Mouse (Mus musculus) embryo, embryonic 11 days (tissue): ENCODE data around the gene Pnp2.
"Not testable (repeated sequence)": the region's sequence is repeated elsewhere in the genome, so short reads cannot be mapped to it uniquely, and the experiment has no call there.

ENCODE experiments used
- DNase-seq: peaks from one replicate; pipeline ENCODE4 v3.0.0-alpha.2; 2015

Pnp2 gene

DNA sequence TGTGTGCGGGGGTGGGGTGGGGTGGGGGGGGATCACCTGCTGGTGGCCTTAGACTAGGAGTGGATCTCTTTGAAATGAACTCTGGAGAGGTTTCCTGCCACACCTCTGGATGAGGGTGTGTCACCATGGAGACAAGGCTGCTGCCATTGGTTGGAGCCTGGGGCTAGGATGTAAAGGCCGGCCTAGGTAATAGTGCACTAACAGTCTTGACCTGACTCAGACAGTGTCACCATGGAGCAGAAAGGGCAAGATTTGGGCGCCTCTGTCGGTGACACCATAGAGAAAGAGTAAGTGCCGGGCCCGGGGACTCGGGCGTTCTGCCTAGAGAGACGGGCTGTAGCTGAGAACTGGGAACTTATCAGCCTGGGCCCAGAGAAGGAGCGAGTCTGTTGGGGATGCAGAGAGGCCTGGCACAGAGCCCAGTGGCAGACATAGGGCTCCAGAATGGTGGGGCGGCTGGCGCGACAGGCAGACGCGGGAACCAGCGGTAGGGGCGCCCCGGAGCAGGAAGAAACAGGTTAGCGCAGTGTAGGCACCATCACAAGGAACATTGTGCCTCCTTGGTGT is at the start of gene Pnp2:
Gene Pnp2 (plus strand): TSS at position 51 of the 567 bp plus-strand sequence.
- DNase-seq = peak; percentile 31

DNA sequence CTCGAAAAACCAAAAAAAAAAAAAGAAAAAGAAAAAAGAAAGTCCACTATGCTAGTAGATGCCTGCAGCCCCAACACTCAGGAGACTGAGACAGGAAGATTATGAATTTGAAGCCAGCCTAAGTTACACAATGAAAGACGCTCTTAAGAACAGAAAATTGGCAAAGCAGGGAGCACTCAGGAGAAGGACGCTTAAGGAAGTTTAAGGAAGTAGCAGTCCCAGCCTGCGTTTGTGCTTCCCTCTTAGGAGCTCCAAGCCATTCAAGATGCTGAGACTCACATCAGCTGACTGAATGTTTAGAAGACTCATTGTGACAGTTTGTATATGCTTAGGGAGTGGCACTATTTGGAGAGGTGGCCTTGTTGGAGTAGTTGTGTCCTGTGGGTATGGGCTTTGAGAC is 47.7 kb upstream of the Pnp2 start:
- no peak for DNase-seq

DNA sequence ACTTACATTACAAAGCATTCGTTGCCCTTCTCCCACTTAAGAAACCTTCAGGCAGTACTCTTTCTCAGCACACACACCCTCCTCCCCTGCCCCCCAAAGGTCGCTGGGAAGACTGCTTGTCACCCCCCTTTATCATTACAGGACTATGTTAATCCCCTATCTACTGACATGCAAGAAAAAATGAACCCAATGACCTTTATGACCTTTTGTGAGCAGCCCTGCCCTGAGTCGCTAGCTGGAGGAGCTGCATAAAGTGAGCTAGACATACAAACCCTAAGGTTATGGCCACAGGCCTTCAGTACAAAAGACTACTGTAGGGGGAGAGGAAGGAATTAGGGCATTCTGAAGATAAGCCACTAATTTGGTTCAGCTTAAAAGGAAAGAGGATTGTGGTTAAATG is 44.4 kb upstream of the Pnp2 start:
- DNase-seq = no peak

DNA sequence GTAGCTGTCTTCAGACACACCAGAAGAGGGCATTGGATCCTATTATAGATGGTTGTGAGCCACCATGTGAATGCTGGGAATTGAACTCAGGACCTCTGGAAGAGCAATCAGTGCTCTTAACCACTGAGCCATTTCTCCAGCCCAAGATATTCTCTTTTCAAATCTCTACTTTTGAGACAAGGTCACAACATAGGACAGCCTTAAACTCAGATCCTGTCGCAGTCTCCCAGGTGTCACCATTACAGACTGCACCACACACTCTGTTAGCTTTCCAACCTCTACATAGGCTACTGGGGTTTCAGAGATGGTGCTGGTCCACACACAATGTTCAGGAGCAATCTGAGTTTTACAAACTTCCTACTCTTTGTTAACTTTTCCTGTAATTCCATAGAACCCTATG is 32.4 kb upstream of the Pnp2 start:
- not testable (repeated sequence) for DNase-seq

DNA sequence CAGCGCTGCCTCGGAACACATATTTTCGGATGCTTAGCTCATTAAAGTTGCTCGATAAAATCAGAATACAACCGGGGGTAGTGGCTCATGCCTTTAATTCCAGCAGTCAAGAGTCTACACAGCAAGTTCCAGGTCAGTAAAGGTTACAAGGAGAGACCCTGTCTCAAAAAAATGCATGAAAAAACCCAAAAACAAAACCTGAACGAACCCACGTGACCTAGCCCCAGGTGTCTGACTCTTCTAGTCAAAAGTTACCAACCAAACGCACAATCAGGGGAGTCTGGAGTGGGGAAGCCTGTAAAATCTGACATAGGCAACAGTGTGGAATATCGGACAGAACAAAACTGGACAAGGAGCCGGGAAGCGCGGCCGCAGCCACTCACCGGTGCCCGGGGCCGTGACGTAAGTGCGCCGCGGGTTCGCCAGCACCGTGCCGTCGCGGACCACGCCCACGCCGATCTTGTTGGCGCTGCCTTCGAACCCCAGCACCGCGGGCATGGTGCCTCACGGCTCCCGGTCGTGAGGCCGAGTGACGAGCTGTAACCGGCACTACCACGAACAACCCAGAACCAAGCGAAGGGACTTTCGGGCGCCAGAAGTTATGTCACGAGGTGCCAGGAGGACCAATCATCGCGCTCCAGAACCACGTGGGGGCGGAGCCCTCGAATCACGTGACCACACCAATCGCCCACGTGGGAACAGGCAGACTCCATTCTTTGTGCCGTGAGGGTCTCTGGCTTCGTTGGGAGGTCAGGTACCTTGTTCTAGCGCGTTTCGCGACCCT is 31.3 kb upstream of the Pnp2 start, which contains the start of the genes Osgep and Apex1:
Gene Osgep (minus strand): TSS at position 613 of the 784 bp plus-strand sequence.
Gene Apex1 (plus strand): TSS at position 688 of the 784 bp plus-strand sequence.
- DNase-seq = peak; percentile 98

DNA sequence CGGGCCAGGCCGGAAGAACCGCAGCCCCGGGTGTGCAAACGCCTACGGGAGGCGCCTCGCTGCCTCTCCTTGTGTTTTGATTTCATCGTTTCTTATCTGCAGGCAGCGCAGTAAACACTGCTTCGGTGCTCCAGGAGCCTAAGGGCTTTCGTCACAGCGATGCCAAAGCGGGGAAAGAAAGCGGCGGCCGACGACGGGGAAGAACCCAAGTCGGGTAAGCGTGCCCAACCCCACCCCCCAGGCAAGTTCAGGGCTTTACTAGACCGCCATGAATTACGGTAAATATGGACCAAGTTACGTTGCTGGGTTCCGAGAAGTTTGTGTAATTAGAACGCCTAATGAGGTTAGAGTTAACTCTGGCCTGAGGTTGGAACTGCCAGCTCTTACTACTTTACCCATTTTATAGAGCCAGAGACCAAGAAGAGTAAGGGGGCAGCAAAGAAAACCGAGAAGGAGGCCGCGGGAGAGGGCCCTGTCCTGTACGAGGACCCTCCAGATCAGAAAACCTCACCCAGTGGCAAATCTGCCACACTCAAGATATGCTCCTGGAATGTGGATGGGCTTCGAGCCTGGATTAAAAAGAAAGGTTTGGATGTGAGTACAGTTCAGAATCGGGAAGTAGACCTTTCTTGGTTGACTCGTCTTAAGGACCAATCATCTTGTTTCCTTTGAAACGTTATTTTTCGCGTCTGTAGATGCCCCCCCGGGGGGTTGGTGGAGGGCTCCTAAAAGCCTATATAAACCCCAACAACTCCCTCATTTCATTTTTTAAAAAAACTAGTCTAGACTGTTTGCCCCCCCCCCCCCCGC is 30.5 kb upstream of the Pnp2 start:
- DNase-seq = peak; percentile 25

DNA sequence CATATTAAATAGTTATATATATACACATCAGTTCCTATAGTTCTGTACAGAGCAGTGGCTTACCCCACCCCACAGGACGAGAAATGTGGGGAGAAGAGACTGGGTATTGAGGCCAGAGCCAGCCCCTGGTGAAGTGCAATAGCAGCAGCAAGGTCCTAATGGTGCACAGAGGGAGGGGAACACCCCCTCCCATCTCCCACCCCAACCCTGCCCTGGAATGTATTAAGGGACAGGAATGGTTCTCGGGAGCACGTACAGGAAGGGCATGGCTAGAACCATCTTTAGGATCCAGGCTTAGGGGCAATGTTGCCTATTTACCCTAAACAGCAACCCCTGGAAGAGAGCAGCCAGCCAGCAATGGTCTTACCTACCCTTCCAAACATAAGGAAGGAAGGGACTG is 28.4 kb upstream of the Pnp2 start:
- DNase-seq = no peak

DNA sequence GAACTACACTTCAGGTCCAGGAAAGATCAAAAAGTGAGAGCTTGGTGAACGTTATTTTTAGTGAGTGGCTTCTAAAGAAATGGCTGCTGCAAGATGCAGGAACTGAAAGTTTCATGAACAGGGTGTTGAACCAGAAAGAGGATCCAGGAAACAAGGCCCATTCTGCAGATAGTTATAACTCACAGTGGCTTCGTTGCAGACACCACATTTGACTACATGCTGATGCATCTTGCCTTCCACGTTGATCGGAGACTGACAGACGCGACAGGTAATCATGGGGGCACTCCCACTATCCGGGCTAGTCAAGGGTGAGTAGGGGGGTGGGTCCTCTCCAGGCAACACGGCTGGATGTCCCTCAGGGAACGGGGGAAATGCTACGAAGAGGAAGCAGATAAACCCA is 25.8 kb upstream of the Pnp2 start:
- DNase-seq = peak; percentile 6

DNA sequence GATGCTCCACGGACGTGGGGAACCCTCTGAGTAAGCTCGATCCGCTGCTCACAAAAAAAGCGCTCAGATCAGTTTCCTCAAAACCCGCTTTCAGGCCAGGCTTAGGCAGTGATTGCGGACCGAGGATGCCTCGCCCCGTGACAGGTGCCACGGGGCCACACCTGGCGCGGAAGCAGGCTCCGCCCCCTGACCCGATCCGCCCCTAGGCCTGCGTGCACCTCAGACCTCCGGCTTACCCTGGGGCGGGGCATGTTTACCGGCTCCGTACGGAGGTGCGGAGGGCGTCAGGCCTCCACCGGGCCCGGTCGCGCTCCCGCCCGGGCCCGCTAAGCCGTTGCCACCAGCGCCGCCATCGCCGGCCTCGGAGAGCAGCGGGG is 25.4 kb upstream of the Pnp2 start:
- no peak for DNase-seq

DNA sequence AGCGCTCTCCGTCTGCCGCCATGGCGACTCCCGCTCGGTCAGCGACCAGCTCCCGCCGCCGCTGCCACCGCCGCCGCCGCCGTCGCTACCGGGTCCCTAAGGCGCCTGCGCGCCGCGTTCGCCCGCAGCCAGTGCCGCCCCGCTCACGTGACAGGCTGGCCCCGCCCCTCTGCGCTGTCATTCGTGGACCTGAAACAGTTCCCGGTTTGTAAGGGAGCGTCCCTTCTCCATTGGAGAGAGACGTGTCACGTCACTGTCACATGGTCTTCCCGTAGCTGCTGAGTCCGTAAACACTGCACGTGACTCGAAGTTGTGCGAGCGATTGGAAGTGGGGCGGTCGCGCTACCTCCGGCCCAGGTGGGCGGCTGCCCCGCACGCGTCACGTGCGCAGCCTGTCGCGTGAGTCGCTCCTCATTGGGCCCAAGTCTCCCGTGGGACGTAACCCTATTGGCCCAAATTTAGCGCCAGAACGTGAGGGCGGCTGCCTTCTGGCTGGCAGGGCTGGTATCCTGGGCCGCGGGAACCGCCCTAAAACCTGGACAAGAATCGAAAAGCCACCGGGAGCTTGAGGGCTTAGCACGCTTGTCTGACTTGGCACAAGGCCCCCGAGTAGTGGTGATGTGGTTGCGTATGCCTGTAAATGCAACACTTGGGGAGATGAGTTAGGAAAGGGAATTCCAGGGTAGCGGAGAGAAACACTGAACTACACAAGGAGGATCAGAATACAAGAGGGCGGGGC is 24.9 kb upstream of the Pnp2 start, which contains the start of the genes Pip4p1 and Pnp:
Gene Pip4p1 (minus strand): TSS at position 103 of the 739 bp plus-strand sequence.
Gene Pnp (plus strand): TSS at position 329 of the 739 bp plus-strand sequence.
- peak; percentile 100 for DNase-seq

DNA sequence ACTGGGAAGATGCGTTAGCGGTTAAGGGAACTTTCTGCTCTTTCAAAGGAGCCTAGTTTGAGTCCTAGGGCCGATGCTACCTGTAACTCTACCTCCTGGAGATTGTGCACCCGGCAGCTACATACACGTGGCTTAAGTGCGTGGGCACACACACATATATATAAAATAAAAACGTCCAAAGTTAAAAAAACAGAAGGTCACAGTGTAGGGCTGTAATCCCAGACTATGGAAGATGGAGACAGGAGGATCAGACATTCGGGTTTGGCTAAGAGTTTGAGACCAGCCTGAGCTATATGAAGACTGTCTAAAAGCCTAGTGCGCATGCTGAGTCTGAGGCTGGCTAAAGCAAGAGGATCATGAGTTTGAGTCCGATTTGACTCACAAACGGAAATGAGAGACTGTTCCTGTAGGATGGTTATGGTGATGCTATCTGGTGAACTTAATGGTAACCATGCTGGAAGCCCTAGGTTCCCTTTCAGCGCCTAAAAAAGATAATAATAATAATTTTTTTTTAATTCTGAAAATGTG is 24.2 kb upstream of the Pnp2 start:
- DNase-seq = peak; percentile 19

DNA sequence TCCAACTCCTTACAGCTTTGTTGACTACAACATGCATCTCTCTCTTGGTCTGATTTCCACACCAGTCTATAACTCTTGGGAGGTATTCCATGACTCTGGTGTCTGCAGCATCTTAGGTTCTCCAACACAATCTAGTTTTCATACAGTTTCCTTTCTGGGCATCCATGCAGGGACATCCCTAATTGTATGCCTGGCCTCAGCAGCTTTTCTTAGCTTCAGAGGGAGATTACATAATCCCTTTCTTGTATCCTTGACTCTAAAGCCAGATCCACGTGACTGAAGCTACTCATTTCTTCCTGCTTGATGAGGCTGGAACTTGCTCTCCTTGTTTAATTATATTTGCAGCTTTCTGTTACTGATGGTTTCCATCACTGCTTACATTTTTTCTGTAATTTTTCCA is 19.1 kb upstream of the Pnp2 start:
- DNase-seq = no peak

DNA sequence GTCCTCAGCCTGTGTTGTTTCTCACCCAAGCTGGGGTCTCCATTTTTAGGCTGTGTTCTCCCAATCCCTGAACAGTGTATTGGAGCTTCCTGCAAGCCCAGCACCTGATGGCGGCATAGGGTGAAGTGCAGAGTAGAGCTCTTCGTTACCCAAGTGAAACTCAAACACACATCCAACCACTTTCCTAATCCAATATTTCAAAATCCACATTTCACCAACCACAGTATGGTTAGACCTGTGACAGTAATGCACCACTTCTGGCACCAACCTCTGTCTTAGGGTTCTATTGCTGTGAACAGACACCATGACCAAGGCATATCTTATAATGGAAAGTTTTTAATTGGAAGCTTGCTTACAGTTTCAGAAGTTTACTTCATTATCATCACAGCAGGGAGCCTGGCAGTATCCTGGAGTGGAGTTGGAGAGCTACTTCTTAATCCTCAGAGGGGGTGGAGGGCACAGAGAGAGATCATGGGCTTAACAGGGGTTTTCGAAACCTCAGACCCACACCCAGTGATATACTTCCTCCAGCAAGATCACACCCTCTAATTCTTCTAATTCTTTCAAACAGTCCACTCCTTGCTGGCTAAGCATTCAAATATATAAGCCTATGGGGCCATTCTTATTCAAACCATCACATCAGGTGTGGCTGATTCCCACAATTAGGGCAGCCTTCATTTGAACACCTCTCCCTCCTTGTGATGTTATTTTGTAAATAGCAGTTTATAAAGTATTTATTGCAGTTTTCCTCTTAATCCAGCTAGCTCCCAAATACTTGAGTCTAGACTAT is 17.5 kb upstream of the Pnp2 start:
- DNase-seq = no peak

DNA sequence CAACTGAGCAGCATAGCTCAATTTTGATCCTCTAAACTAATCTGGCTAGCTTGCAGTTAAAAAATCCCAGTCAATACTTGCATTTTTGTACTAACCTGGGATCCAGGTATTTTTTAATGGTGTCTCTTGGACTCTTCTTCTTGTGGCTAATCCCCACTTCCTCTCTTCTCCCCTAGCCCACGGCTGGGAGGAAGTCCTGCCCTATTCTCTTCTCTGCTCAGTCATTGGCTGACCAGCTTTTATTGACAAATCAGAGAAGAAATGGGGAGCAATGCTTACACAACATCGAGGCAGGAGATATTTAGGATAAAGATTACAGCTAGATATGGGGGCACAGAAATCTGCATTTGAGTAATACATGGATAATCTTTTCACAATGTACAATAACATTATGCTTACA is 16.9 kb upstream of the Pnp2 start:
- DNase-seq = no peak

DNA sequence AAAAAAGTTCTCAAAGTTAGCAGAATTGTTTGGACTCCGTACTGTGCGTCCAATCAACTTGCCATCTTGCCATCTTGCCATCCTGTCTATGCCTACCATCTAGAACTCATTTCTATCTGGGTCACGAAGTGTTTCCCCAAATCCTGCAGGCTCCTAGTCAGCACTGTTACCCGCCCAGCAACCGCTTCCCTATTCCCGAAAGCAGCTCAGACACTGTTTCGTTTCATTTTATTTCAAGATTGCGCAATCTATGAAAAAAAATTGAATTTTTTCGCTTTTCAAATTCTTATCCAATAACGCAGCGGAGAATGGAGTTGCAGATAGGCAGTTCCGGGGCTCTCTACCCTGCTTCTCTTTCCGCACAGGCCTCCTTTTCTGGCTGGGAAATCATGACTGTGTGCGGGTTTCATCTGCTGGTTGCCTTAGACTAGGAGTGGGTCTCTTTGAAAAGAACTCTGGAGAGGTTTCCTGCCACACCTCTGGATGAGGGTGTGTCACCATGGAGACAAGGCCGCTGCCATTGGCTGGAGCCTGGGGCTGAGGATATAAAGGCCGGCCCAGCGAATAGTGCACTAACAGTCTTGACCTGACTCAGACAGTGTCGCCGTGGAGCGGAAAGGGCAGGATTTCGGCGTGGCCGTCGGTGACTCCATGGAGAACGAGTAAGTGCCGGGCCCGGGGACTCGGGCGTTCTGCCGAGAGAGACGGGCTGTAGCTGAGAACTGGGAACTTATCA is 11.7 kb upstream of the Pnp2 start, which contains the start of gene Gm49342:
Gene Gm49342 (plus strand): TSS at position 586 of the 736 bp plus-strand sequence.
- DNase-seq = peak; percentile 95

DNA sequence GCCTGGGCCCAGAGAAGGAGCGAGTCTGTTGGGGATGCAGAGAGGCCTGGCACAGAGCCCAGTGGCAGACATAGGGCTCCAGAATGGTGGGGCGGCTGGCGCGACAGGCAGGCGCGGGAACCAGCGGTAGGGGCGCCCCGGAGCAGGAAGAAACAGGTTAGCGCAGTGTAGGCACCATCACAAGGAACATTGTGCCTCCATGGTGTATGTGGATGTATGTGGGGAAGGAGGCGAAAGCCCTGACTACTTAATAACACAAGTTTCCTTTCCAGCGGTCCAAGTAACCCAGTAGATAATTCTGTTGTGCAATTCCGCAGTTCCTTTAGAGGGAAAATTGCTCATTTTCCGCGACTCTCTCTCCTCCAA is 11.1 kb upstream of the Pnp2 start:
- DNase-seq = not testable (repeated sequence)

DNA sequence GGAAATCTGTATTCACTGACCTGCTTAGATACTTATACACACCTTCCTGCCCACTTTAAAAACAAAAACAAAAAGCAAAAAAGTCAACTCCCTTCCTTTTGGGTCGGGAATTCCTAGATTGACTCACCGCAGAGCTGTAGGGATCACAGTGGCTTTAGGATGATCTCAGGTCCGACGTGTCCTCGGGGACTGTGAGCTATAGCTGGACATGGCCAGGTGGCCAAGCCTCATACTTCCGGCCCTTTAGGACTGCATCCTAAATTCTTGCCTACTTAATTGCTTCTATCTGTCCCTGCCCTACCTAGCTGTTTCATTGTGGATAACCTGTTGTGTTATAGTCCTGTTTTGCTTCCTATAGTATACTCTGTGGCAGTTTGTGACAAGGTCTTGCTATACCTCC is 10.7 kb upstream of the Pnp2 start:
- DNase-seq = not testable (repeated sequence)

DNA sequence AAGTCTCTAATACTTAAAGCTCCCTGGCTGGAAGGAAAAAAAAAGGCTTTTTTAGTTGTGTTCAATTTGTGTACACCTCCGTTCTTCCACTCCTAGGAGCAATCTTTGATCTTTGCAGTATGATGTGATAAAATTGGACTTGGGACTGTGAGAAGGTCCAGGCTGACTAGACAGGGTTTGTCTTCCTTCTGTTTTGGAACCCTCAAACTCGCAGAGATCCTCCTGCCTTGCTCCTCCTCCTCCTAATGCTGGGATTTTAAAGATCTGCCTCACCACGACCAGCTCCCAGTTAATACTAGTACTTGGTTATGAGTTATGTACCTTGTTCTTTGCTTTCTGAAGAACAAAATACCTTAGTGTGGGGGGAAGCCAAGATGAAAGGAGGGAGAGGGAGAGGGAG is 10.3 kb upstream of the Pnp2 start:
- DNase-seq = not testable (repeated sequence)

DNA sequence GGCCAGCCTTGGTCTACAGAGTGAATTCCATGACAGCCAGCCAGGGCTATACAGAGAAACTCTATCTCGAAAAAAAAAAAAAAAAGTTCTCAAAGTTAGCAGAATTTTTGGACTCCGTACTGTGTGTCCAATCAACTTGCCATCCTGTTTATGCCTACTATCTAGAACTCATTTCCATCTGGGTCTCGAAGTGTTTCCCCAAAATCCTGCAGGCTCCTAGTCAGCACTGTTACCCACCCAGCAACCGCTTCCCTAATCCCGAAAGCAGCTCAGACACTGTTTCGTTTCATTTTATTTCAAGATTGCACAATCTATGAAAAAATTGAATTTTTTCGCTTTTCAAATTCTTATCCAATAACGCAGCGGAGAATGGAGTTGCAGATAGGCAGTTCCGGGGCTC is 305 bp upstream of the Pnp2 start:
- DNase-seq = no peak

DNA sequence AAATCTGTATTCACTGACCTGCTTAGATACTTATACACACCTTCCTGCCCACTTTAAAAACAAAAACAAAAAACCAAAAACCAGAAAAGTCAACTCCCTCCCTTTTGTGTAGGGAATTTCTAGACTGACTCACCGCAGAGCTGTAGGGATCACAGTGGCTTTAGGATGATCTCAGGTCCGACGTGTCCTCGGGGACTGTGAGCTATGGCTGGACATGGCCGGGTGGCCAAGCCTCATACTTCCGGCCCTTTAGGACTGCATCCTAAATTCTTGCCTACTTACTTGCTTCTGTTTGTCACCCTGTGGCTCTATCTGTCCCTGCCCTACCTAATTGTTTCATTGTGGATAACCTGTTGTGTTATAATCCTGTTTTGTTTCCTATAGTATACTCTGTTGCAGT is 932 bp downstream of the Pnp2 start:
- not testable (repeated sequence) for DNase-seq

DNA sequence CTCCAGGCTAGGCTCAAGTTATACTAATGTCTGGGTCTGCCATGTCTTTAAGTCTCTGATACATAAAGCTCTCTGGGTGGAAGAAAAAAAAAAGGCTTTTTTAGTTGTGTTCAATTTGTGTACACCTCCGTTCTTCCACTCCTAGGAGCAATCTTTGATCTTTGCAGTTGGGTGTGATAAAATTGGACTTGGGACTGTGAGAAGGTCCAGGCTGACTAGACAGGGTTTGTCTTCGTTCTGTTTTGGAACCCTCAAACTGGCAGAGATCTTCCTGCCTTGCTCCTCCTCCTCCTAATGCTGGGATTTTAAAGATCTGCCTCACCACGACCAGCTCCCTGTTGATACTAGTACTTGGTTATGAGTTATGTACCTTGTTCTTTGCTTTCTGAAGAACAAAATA is 1.4 kb downstream of the Pnp2 start:
- not testable (repeated sequence) for DNase-seq
